Mouse (Mus musculus): Measurements from ENCODE around the gene Prpf18. TPM values are rescaled to one million over a fixed set of nuclear protein-coding genes. Genes with fewer than 3 reads are reported as not detected.

Prpf18 gene
- 29.3 and 31.9 TPM in 2 replicates for polyA plus RNA-seq (2014; fragmentation: Nextera tagmentation; extraction: Ambion mirVana)

DNA sequence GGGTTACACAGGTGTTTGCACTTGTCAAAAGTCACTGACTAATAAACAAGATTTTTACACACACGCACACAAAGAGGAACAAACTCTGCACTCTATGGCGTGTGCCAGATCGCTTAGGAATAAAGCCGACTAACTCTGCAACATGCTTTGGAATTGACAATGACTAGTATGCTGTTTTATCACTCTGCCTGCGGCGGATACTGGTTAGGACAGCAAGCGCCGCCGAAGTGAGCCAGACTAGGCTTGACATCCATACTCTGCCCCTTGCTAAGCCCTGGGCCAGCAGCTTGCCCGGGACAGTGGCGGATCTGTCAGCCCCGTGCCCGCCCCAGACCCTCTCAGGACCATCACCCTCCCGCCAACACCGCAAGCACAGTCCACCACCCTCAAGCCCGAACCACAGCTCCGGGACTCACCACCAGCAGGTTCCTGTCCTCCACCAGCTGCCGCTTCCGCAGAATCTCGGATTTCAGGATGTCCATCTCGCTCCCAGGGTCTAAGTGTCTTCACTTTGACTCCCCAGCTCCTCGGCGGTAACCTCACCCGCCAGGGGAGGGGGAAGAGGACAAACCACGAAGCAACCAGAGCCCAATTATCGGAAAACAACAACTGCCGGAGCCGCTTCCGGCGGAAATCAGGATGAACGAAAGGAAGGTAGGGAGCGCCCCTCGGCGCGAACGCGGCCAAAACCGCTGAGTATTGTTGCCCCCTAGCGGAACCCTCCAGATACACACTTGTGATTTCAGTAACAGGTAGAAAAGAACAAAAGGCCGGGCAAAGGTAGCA lies at the start of gene Prpf18:
Gene Prpf18, minus strand, starts transcription at position 614 of the 786 bp plus-strand sequence.
- H3K27ac ChIP-seq (replicated peaks; ENCODE audit: low read depth, low read length): peak within 1 kb of the TSS; percentile 63
- no peaks in the 10 kb centered on the region for H3K9me3 ChIP-seq (ENCODE audit: control insufficient read depth, low read length)
- peaks cover 10% of the 10 kb centered on the region for H3K36me3 ChIP-seq (ENCODE audit: control insufficient read depth, insufficient read depth, low read length)
- DNase-seq (ENCODE audit: low spot score) (peak; percentile 94), ATAC-seq (ENCODE audit: low read depth) (peak; percentile 88)
- no peaks in the 10 kb centered on the region for H3K27me3 ChIP-seq (replicated peaks; ENCODE audit: control insufficient read depth, insufficient read depth, low read length)
- WGBS: 1% methylated on average over 34 of the region's 40 CpGs
- H3K4me2 ChIP-seq (ENCODE audit: low read depth, low read length): peak within 1 kb of the TSS; percentile 77
- H3K4me3 ChIP-seq (ENCODE audit: low read depth, low read length): peak within 1 kb of the TSS; percentile 97
- H3K4me1 ChIP-seq (ENCODE audit: control insufficient read depth, insufficient read depth, low read length): peaks cover 4% of the 10 kb centered on the region; the same call in 1 of the 2 replicates
- H3K9ac ChIP-seq (ENCODE audit: low read depth, low read length): peak within 1 kb of the TSS; percentile 89

DNA sequence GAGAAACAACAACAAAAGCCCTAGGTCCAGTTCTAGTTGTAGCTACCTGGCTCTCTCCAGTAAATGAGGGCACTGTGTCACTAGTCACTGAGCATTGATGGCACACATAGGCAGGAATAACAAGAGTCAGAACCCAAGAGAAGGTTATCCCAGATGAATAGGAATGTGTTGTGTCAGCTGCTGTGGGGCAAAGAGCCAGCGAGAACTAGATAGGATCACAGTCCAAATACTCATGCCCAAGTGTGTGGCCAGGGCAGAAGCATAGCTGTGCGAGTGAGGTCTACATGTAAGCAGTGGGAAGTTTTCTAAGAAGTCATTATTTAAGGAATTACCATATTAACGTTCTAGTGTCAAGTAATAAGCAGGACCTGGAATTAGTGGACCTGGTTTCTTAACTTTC lies 28.0 kb upstream of the Prpf18 start:
- Histone ChIP-seq H3K4me1 (ENCODE audit: control insufficient read depth, insufficient read depth, low read length) (no peaks in the 10 kb centered on the region), H3K27me3 (replicated peaks; ENCODE audit: control insufficient read depth, insufficient read depth, low read length) (no peaks in the 10 kb centered on the region), H3K36me3 (ENCODE audit: control insufficient read depth, insufficient read depth, low read length) (no peaks in the 10 kb centered on the region), H3K9ac (ENCODE audit: low read depth, low read length) (no peak overlapping the region), H3K27ac (replicated peaks; ENCODE audit: low read depth, low read length) (no peak overlapping the region), H3K9me3 (ENCODE audit: control insufficient read depth, low read length) (no peaks in the 10 kb centered on the region), H3K4me2 (ENCODE audit: low read depth, low read length) (no peak overlapping the region), H3K4me3 (ENCODE audit: low read depth, low read length) (no peak overlapping the region)
- no peak for DNase-seq (ENCODE audit: low spot score)
- 76% methylated on average over 3 of the region's 3 CpGs for WGBS
- no peak for ATAC-seq (ENCODE audit: low read depth)

DNA sequence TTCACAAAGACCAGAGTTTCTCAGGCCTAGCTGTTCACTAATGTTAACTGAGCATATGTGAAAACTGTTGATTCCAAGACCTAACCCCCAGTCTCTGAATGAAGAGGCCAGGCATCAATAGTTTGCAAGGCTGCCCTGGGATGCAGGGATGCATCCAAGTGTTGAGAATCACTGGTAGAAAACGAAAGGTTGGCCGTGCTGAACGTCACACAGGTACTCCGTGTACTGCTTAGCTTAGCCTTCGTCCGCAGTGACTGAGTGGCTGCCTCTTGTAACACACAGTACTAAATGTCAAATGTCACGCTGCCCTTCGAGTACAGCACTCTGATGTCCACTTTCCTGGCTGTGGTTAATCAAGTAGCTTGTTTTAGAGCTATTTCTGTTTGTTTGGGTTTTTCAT lies 19.7 kb upstream of the Prpf18 start:
- no peak for DNase-seq (ENCODE audit: low spot score)
- Histone ChIP-seq H3K36me3 (ENCODE audit: control insufficient read depth, insufficient read depth, low read length) (no peaks in the 10 kb centered on the region), H3K9ac (ENCODE audit: low read depth, low read length) (no peak overlapping the region), H3K4me1 (ENCODE audit: control insufficient read depth, insufficient read depth, low read length) (no peaks in the 10 kb centered on the region), H3K27me3 (replicated peaks; ENCODE audit: control insufficient read depth, insufficient read depth, low read length) (no peaks in the 10 kb centered on the region), H3K4me3 (ENCODE audit: low read depth, low read length) (no peak overlapping the region), H3K27ac (replicated peaks; ENCODE audit: low read depth, low read length) (no peak overlapping the region), H3K9me3 (ENCODE audit: control insufficient read depth, low read length) (no peaks in the 10 kb centered on the region), H3K4me2 (ENCODE audit: low read depth, low read length) (no peak overlapping the region)
- WGBS: 87% methylated on average over 8 of the region's 8 CpGs
- no peak for ATAC-seq (ENCODE audit: low read depth)

DNA sequence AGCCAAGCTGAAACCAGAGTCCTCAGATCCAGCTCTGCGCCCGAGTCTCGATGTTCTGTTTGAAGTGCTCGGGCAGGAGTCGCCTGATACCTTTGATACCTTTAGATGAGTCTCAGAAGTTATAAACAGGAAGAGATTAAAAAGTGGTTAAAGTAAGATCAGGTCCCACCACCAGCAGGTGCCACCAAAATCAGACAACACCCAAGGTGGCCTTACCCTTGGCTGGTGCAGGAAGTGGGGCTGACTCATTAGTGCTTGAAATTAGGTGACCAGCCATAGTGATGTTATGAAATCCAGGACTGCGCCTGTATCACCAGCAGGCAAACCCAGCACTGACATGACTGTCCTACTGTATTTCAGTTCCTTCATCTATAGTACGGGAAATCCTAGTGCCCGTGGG lies 17.8 kb upstream of the Prpf18 start:
- 89% methylated on average over 8 of the region's 8 CpGs for WGBS
- no peak overlapping the region for H3K4me3 ChIP-seq (ENCODE audit: low read depth, low read length)
- DNase-seq (ENCODE audit: low spot score) (no peak), ATAC-seq (ENCODE audit: low read depth) (no peak)
- H3K27me3 ChIP-seq (replicated peaks; ENCODE audit: control insufficient read depth, insufficient read depth, low read length): no peaks in the 10 kb centered on the region
- H3K9ac ChIP-seq (ENCODE audit: low read depth, low read length): no peak overlapping the region
- no peaks in the 10 kb centered on the region for H3K9me3 ChIP-seq (ENCODE audit: control insufficient read depth, low read length)
- H3K4me1 ChIP-seq (ENCODE audit: control insufficient read depth, insufficient read depth, low read length): no peaks in the 10 kb centered on the region
- H3K36me3 ChIP-seq (ENCODE audit: control insufficient read depth, insufficient read depth, low read length): no peaks in the 10 kb centered on the region
- H3K4me2 ChIP-seq (ENCODE audit: low read depth, low read length): no peak overlapping the region
- H3K27ac ChIP-seq (replicated peaks; ENCODE audit: low read depth, low read length): no peak overlapping the region

- Histone ChIP-seq H3K9ac (ENCODE audit: low read depth, low read length) (no peak overlapping the region), H3K4me1 (ENCODE audit: control insufficient read depth, insufficient read depth, low read length) (no peaks in the 10 kb centered on the region), H3K36me3 (ENCODE audit: control insufficient read depth, insufficient read depth, low read length) (no peaks in the 10 kb centered on the region), H3K4me2 (ENCODE audit: low read depth, low read length) (no peak overlapping the region), H3K9me3 (ENCODE audit: control insufficient read depth, low read length) (no peaks in the 10 kb centered on the region), H3K27me3 (replicated peaks; ENCODE audit: control insufficient read depth, insufficient read depth, low read length) (no peaks in the 10 kb centered on the region), H3K27ac (replicated peaks; ENCODE audit: low read depth, low read length) (no peak overlapping the region), H3K4me3 (ENCODE audit: low read depth, low read length) (no peak overlapping the region)
- 74% methylated on average over 2 of the region's 2 CpGs for WGBS
- ATAC-seq (ENCODE audit: low read depth) (no peak), DNase-seq (ENCODE audit: low spot score) (no peak)
These were observed 16.7 kb upstream of the Prpf18 start for GRCm38 (mm10) chr2:4668626-4669025.

DNA sequence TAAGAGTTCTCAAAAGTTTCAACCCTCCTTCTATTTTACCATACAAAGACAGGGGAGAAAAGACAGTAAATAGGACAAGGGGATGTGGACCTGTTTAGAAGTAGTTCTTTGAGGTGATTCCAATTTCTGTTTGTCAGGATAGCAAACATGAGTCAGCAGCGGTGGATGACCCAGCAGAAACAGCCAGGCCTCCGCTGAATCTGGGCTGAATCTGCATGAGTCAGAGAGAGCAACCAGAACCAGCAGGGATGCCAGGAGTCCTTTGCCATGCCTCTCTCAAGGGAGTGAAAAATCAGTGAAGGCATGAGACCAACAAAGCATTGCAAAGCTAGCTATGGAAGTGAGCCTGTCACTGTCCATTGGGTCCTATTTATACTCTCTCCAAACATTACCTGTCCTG lies 8.8 kb upstream of the Prpf18 start:
- DNase-seq (ENCODE audit: low spot score) (no peak), ATAC-seq (ENCODE audit: low read depth) (no peak)
- WGBS: 80% methylated on average over 2 of the region's 2 CpGs
- Histone ChIP-seq H3K4me2 (ENCODE audit: low read depth, low read length) (no peak overlapping the region), H3K9ac (ENCODE audit: low read depth, low read length) (no peak overlapping the region), H3K4me3 (ENCODE audit: low read depth, low read length) (no peak overlapping the region), H3K27me3 (replicated peaks; ENCODE audit: control insufficient read depth, insufficient read depth, low read length) (no peaks in the 10 kb centered on the region), H3K27ac (replicated peaks; ENCODE audit: low read depth, low read length) (no peak overlapping the region), H3K9me3 (ENCODE audit: control insufficient read depth, low read length) (no peaks in the 10 kb centered on the region), H3K36me3 (ENCODE audit: control insufficient read depth, insufficient read depth, low read length) (no peaks in the 10 kb centered on the region), H3K4me1 (ENCODE audit: control insufficient read depth, insufficient read depth, low read length) (no peaks in the 10 kb centered on the region)

DNA sequence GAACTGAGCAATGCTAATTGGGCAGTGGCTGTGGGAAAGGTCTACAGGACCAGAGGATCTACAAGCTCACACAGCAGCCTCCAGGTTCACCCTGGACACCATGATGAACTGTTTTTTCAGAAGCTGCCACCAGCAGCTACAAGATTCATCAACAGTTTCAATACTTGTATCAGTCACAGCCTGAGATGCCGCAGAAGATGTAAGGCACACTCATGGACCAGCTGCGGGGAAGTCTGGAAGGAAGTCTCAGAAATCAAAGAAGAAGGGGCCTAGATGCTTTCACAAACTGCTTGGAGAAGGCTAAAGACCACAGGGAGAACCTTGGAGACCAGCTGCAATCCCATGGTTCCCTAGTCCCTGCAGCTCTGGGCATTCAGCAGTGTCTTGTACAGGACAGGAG lies 2.3 kb downstream of the Prpf18 start:
- no peak overlapping the region for H3K9ac ChIP-seq (ENCODE audit: low read depth, low read length)
- H3K4me2 ChIP-seq (ENCODE audit: low read depth, low read length): no peak overlapping the region
- ATAC-seq (ENCODE audit: low read depth): no peak
- H3K4me3 ChIP-seq (ENCODE audit: low read depth, low read length): no peak overlapping the region
- WGBS: 100% methylated on average over 2 of the region's 2 CpGs
- H3K36me3 ChIP-seq (ENCODE audit: control insufficient read depth, insufficient read depth, low read length): peaks cover 28% of the 10 kb centered on the region
- H3K27ac ChIP-seq (replicated peaks; ENCODE audit: low read depth, low read length): no peak overlapping the region
- peaks cover 4% of the 10 kb centered on the region; the same call in 1 of the 2 replicates for H3K4me1 ChIP-seq (ENCODE audit: control insufficient read depth, insufficient read depth, low read length)
- DNase-seq (ENCODE audit: low spot score): no peak
- no peaks in the 10 kb centered on the region for H3K27me3 ChIP-seq (replicated peaks; ENCODE audit: control insufficient read depth, insufficient read depth, low read length)
- H3K9me3 ChIP-seq (ENCODE audit: control insufficient read depth, low read length): no peaks in the 10 kb centered on the region

- H3K36me3 ChIP-seq (ENCODE audit: control insufficient read depth, insufficient read depth, low read length): peaks cover 41% of the 10 kb centered on the region
- H3K4me2 ChIP-seq (ENCODE audit: low read depth, low read length): no peak overlapping the region
- H3K9me3 ChIP-seq (ENCODE audit: control insufficient read depth, low read length): no peaks in the 10 kb centered on the region
- H3K27me3 ChIP-seq (replicated peaks; ENCODE audit: control insufficient read depth, insufficient read depth, low read length): no peaks in the 10 kb centered on the region
- no peak overlapping the region for H3K4me3 ChIP-seq (ENCODE audit: low read depth, low read length)
- no peak overlapping the region for H3K27ac ChIP-seq (replicated peaks; ENCODE audit: low read depth, low read length)
- ATAC-seq (ENCODE audit: low read depth) (no peak), DNase-seq (ENCODE audit: low spot score) (no peak)
- WGBS: 93% methylated on average over 4 of the region's 4 CpGs
- H3K4me1 ChIP-seq (ENCODE audit: control insufficient read depth, insufficient read depth, low read length): peaks cover 4% of the 10 kb centered on the region; the same call in 1 of the 2 replicates
- no peak overlapping the region for H3K9ac ChIP-seq (ENCODE audit: low read depth, low read length)
These were observed 3.8 kb downstream of the Prpf18 start for GRCm38 (mm10) chr2:4648094-4648493.

DNA sequence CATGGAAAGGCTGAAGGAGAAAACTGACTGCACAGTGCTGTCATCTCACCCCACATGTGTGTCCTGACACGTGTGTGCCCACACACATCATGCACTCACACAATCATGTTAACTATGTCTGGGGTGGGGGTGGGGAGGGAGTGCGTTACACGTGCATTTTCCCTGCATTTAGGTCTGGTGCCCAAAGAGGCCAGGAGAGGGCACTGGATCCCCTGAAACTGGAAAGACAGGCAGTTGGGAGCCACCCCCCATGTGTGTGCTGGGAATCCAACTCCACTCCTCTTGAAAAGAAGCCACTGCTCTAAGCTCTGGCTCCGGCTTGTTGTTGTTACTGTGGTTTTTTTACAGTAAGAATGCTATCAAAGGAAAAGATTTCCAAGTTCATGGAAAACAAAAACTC lies 6.8 kb downstream of the Prpf18 start:
- Histone ChIP-seq H3K9ac (ENCODE audit: low read depth, low read length) (no peak overlapping the region), H3K27me3 (replicated peaks; ENCODE audit: control insufficient read depth, insufficient read depth, low read length) (no peaks in the 10 kb centered on the region), H3K4me2 (ENCODE audit: low read depth, low read length) (no peak overlapping the region), H3K9me3 (ENCODE audit: control insufficient read depth, low read length) (no peaks in the 10 kb centered on the region), H3K27ac (replicated peaks; ENCODE audit: low read depth, low read length) (no peak overlapping the region), H3K4me3 (ENCODE audit: low read depth, low read length) (no peak overlapping the region), H3K4me1 (ENCODE audit: control insufficient read depth, insufficient read depth, low read length) (no peaks in the 10 kb centered on the region), H3K36me3 (ENCODE audit: control insufficient read depth, insufficient read depth, low read length) (peaks cover 67% of the 10 kb centered on the region)
- WGBS: 81% methylated on average over 4 of the region's 4 CpGs
- ATAC-seq (ENCODE audit: low read depth): no peak
- no peak for DNase-seq (ENCODE audit: low spot score)
